Mouse (Mus musculus): ENCODE measurements at regions not wholly inside any gene's neighbourhood (a gene's known extent, or its start where the extent isn't known, plus 50 kb on each side); places are given as distances from the start of the nearest gene placed in this dataset.
"Not testable (repeated sequence)": the region's sequence is repeated elsewhere in the genome, so short reads cannot be mapped to it uniquely, and the experiment has no call there.

DNA sequence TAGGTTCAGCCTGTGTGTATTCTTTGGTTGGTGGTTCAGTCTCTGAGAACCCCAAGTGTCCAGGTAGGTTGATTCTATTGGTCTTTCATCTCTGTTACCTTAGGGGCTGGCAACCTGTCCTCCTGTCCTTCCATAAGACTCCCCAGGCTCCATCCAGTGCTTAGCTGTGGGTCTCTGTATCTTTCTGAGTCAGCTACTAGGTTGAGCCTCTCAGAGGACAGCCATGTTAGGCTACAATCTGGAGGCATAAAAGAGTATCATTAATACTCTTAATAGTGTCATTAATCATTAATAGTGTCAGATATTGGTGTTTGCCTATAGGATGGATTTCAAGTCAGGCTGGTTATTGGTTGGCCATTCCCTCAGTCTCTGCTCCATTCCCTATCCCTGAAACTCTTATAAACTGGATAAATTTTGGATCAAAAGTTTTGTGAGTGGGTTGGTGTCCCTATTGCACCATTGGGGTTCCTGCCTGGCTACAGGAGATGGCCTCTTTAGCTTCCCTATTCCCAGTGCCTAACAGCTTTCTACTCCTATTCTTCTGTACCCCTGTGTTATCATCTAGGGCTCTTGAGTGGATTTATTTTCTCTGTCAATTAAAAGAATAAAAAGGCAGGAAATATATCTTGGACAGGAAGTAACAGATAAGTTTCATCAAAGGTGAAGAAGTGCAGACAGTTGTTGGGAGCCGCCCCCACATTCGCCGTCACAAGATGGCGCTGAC, 137.2 kb downstream of the Zfp619 start:
- Histone ChIP-seq H3K27me3 (ENCODE audit: control insufficient read depth, insufficient read depth, low read length) (no peaks in the 10 kb centered on the region), H3K4me1 (ENCODE audit: control insufficient read depth, insufficient read depth, low read length) (no peaks in the 10 kb centered on the region; the same call in 1 of the 2 replicates), H3K4me3 (replicated peaks; ENCODE audit: insufficient read depth, low read depth, low read length) (no peak overlapping the region), H3K27ac (ENCODE audit: insufficient read depth, low read length) (no peak overlapping the region; the same call in 1 of the 2 replicates)
- DNase-seq, result no peak
- no peak for TF ChIP-seq POLR2A (IDR thresholded peaks at IDR 0.05; ENCODE audit: borderline replicate concordance, insufficient read depth, low read length)
- TF ChIP-seq CTCF (IDR thresholded peaks at IDR 0.05; ENCODE audit: borderline replicate concordance, insufficient read depth, low read depth, low read length), result no peak
- 13% methylated on average over 4 of the region's 4 CpGs for WGBS

DNA sequence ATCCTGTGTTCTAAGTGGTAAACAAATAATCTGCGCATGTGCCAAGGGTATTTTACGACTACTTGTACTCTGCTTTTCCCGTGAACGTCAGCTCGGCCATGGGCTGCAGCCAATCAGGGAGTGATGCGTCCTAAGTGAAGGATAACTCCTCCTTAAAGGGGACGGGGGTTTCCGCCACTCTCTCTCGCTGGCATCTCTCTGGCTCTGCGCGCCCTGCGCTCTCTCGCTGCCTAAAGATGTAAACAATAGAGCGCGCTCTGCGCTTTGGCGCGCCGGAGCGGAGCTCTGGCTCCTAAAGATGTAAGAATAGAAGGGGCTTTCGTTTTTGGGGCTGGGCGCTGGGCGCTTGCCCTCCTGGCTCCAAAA, 137.7 kb downstream of the Zfp619 start:
- not testable (repeated sequence) for H3K27me3 ChIP-seq (ENCODE audit: control insufficient read depth, insufficient read depth, low read length); H3K4me1 ChIP-seq (ENCODE audit: control insufficient read depth, insufficient read depth, low read length)
- TF ChIP-seq POLR2A (IDR thresholded peaks at IDR 0.05; ENCODE audit: borderline replicate concordance, insufficient read depth, low read length), result peak; percentile 23; the same call in 1 of the 2 replicates
- Histone ChIP-seq H3K27ac (ENCODE audit: insufficient read depth, low read length) (peak overlapping the region; percentile 48), H3K4me3 (replicated peaks; ENCODE audit: insufficient read depth, low read depth, low read length) (peak overlapping the region; percentile 70)
- peak; percentile 55 to 71 for DNase-seq
- WGBS, result 22% methylated on average over 23 of the region's 23 CpGs

- peak overlapping the region; percentile 70 for H3K4me3 ChIP-seq (replicated peaks; ENCODE audit: insufficient read depth, low read depth, low read length)
- TF ChIP-seq POLR2A (IDR thresholded peaks at IDR 0.05; ENCODE audit: borderline replicate concordance, insufficient read depth, low read length) (no peak; the same call in 1 of the 2 replicates), CTCF (IDR thresholded peaks at IDR 0.05; ENCODE audit: borderline replicate concordance, insufficient read depth, low read depth, low read length) (no peak)
- peak overlapping the region; percentile 48 for H3K27ac ChIP-seq (ENCODE audit: insufficient read depth, low read length)
- no peaks in the 10 kb centered on the region; the same call in 1 of the 2 replicates for H3K4me1 ChIP-seq (ENCODE audit: control insufficient read depth, insufficient read depth, low read length)
- WGBS, result 34% methylated on average over 13 of the region's 13 CpGs
- H3K27me3 ChIP-seq (ENCODE audit: control insufficient read depth, insufficient read depth, low read length), result no peaks in the 10 kb centered on the region
- DNase-seq, result peak; percentile 3 to 9
These were observed 138.3 kb downstream of the Zfp619 start for GRCm38 (mm10) chr7:39655709-39656397.

DNA sequence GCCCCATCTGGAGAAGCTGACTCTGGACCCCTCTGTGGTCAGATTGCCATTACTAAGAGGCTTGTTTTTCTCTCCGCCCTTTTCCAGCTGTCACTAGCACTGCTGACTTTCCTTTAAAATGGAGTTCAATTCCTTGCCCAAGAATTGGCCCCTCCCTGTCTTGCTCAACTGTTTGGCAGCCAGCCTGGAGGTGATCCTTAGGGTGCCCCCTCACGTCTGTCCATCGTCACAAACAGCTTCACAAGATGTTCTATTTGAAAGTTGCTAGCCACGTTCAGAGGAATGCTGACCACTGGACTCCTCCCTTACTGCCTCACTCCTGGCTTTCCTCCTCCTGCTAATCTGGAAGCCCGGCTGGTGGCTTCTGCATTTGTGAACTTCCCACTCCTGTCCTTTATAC, 142.0 kb downstream of the Zfp619 start:
- Histone ChIP-seq H3K27me3 (ENCODE audit: control insufficient read depth, insufficient read depth, low read length) (no peaks in the 10 kb centered on the region), H3K4me3 (replicated peaks; ENCODE audit: insufficient read depth, low read depth, low read length) (no peak overlapping the region), H3K27ac (ENCODE audit: insufficient read depth, low read length) (no peak overlapping the region), H3K4me1 (ENCODE audit: control insufficient read depth, insufficient read depth, low read length) (no peaks in the 10 kb centered on the region; the same call in 1 of the 2 replicates)
- DNase-seq, result no peak
- WGBS, result 20% methylated on average over 5 of the region's 5 CpGs
- TF ChIP-seq POLR2A (IDR thresholded peaks at IDR 0.05; ENCODE audit: borderline replicate concordance, insufficient read depth, low read length) (no peak), CTCF (IDR thresholded peaks at IDR 0.05; ENCODE audit: borderline replicate concordance, insufficient read depth, low read depth, low read length) (no peak)

DNA sequence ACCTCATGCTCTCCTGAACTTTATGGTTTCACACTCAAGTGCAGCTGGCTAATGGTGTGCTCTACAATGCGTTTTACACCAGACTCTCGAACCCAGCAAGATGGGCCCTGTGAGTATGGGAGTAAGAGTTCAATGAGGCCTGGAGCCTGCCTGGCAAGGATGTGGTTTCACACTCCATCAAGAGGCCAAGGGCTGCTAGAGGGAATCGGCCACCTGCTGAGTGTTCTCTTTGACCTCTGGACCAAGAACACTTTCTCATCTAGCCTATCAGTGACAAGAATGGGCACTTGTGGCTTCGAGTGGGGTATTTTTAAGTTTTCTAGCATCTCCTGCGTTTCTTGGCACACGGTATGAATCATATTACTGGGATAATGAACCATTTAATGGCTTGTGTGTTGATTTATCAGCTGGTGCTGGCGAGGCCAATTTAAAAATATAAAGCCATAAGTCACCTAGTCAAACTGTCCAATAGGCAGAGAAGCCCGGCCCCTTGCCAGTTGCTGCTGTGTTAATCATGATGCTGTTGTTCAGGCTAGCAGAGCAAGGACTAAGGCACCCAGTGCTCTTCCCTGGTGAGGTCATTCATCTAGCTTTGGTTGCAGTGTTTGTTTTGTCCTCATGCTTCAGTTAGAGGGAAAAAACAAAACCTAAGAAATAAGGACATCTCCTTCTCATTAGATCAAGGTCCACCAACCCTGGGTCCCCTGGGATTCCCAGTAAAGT, 157.7 kb downstream of the Zfp619 start:
- 37% methylated on average over 8 of the region's 8 CpGs for WGBS

DNA sequence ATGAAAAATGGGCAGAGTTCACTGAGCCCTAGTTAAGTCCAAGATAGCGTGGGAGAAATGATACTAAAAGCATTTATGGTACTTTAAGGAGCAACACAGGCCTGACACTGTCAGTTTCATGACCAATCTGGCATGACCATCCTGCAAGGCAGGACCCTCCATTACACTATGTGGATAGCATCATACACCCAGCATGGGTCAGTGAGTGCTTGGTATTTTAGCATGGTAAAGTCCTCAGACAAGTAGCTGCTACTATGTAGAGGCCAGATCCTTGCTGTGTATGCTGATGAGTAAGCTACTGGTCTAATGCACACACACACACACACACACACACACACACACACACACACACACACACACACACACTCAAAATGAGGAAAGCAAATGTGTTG, 158.3 kb downstream of the Zfp619 start:
- Histone ChIP-seq H3K4me3 (replicated peaks; ENCODE audit: insufficient read depth, low read depth, low read length) (no peak overlapping the region), H3K4me1 (ENCODE audit: control insufficient read depth, insufficient read depth, low read length) (no peaks in the 10 kb centered on the region), H3K27me3 (ENCODE audit: control insufficient read depth, insufficient read depth, low read length) (no peaks in the 10 kb centered on the region), H3K27ac (ENCODE audit: insufficient read depth, low read length) (no peak overlapping the region)
- no peak for DNase-seq
- WGBS, result 67% methylated on average over 1 of the region's 1 CpGs
- TF ChIP-seq CTCF (IDR thresholded peaks at IDR 0.05; ENCODE audit: borderline replicate concordance, insufficient read depth, low read depth, low read length) (no peak), POLR2A (IDR thresholded peaks at IDR 0.05; ENCODE audit: borderline replicate concordance, insufficient read depth, low read length) (no peak)

More for the DNA sequence above, 157.7 kb downstream of the Zfp619 start:
- Histone ChIP-seq H3K4me1 (ENCODE audit: control insufficient read depth, insufficient read depth, low read length) (no peaks in the 10 kb centered on the region), H3K27ac (ENCODE audit: insufficient read depth, low read length) (no peak overlapping the region), H3K4me3 (replicated peaks; ENCODE audit: insufficient read depth, low read depth, low read length) (no peak overlapping the region), H3K27me3 (ENCODE audit: control insufficient read depth, insufficient read depth, low read length) (no peaks in the 10 kb centered on the region)
- TF ChIP-seq POLR2A (IDR thresholded peaks at IDR 0.05; ENCODE audit: borderline replicate concordance, insufficient read depth, low read length) (no peak), CTCF (IDR thresholded peaks at IDR 0.05; ENCODE audit: borderline replicate concordance, insufficient read depth, low read depth, low read length) (no peak)
- DNase-seq, result no peak

- no peaks in the 10 kb centered on the region for H3K27me3 ChIP-seq (ENCODE audit: control insufficient read depth, insufficient read depth, low read length)
- TF ChIP-seq POLR2A (IDR thresholded peaks at IDR 0.05; ENCODE audit: borderline replicate concordance, insufficient read depth, low read length), result no peak
- no peaks in the 10 kb centered on the region for H3K4me1 ChIP-seq (ENCODE audit: control insufficient read depth, insufficient read depth, low read length)
- WGBS, result 37% methylated on average over 2 of the region's 2 CpGs
- no peak overlapping the region for H3K4me3 ChIP-seq (replicated peaks; ENCODE audit: insufficient read depth, low read depth, low read length)
- no peak overlapping the region for H3K27ac ChIP-seq (ENCODE audit: insufficient read depth, low read length)
- no peak for DNase-seq
These were observed 162.8 kb downstream of the Zfp619 start for GRCm38 (mm10) chr7:39680411-39680810.

Measured in cerebellum, adult 2 months (tissue).